Mouse (Mus musculus) CH12.LX (cell line): Measurements from ENCODE around the gene Agl. TPM values are rescaled to one million over a fixed set of nuclear protein-coding genes. Genes with fewer than 3 reads are reported as not detected.

ENCODE experiments used
- DNase-seq: peaks from one replicate; pipeline ENCODE4 v3.0.0-alpha.2; 2013; ENCODE audit errors: extremely low read depth
- H3K27ac ChIP-seq: 2 replicates; pipeline ENCODE4 v1.5.1; 2012; ENCODE audit warnings: low read depth, mild to moderate bottlenecking, control low read depth, moderate library complexity; ENCODE audit not compliant: insufficient read depth
- H3K27me3 ChIP-seq: replicated peaks from 2 replicates; pipeline ENCODE3; 2012; ENCODE audit warnings: inconsistent platforms
- H3K36me3 ChIP-seq, 2 experiments: replicated peaks in 1 of 2; 2 replicates each; pipeline versions ENCODE3 to v1.6.1; 2012; ENCODE audit warnings: inconsistent platforms in 1 of 2, low read length in 1 of 2, mild to moderate bottlenecking in 1 of 2, mixed read lengths in 1 of 2, moderate library complexity in 1 of 2; ENCODE audit not compliant: control insufficient read depth in 1 of 2, insufficient read depth in 1 of 2
- H3K4me1 ChIP-seq, 2 experiments: 2 replicates each; pipeline ENCODE4 v1.6.1; 2012; ENCODE audit warnings: inconsistent platforms in 1 of 2, moderate library complexity in 1 of 2; ENCODE audit not compliant: insufficient read depth in 2 of 2, control insufficient read depth in 1 of 2
- H3K4me2 ChIP-seq: 2 replicates; pipeline ENCODE4 v1.6.1; 2012; ENCODE audit warnings: low read depth, mild to moderate bottlenecking, control low read depth; ENCODE audit not compliant: poor library complexity, insufficient read depth, severe bottlenecking
- H3K4me3 ChIP-seq, 3 experiments: fragments of 150-350 bp in 1 of 3; sonication (generic) in 1 of 3; replicated peaks in 1 of 3; 2 replicates each; pipeline versions ENCODE3 to v1.5.1; 2011 to 2012; ENCODE audit warnings: low read depth in 2 of 3, low read length in 2 of 3, mild to moderate bottlenecking in 2 of 3, moderate library complexity in 2 of 3, control low read depth in 1 of 3, improper control_type of control experiment in 1 of 3, inconsistent platforms in 1 of 3, mixed read lengths in 1 of 3; ENCODE audit not compliant: poor library complexity in 1 of 3
- H3K79me2 ChIP-seq: replicated peaks from 2 replicates; pipeline ENCODE4 v1.6.1; 2012; ENCODE audit warnings: mild to moderate bottlenecking, moderate library complexity; ENCODE audit not compliant: control insufficient read depth, poor library complexity, insufficient read depth, severe bottlenecking; ENCODE audit errors: extremely low read depth
- H3K9ac ChIP-seq: 2 replicates; pipeline ENCODE4 v1.6.1; 2012; ENCODE audit warnings: low read depth, mild to moderate bottlenecking, control low read depth, moderate library complexity; ENCODE audit not compliant: insufficient read depth
- H3K9me3 ChIP-seq: replicated peaks from 2 replicates; pipeline ENCODE3; 2012; ENCODE audit warnings: low read length, inconsistent platforms, mixed read lengths
- BHLHE40 ChIP-seq: IDR thresholded peaks from 2 replicates; pipeline ENCODE4 v1.6.1; 2011; ENCODE audit warnings: mild to moderate bottlenecking, low read depth, low read length, improper control_type of control experiment
- CHD1 ChIP-seq: IDR thresholded peaks from 2 replicates; pipeline ENCODE4 v1.6.1; 2012; ENCODE audit warnings: low read depth, low read length, improper control_type of control experiment, inconsistent platforms
- CHD2 ChIP-seq: IDR thresholded peaks from 2 replicates; pipeline ENCODE4 v1.6.1; 2011; ENCODE audit warnings: low read length, improper control_type of control experiment
- ETS1 ChIP-seq: conservative IDR thresholded peaks from 2 replicates; pipeline ENCODE4 v1.6.1; 2012; ENCODE audit warnings: low read depth, mild to moderate bottlenecking, inconsistent platforms, low read length, improper control_type of control experiment, moderate library complexity
- GABPA ChIP-seq: IDR thresholded peaks from 2 replicates; pipeline ENCODE4 v1.6.1; 2012; ENCODE audit warnings: low read depth, low read length, improper control_type of control experiment, inconsistent platforms; ENCODE audit not compliant: insufficient replicate concordance
- HCFC1 ChIP-seq: IDR thresholded peaks from 2 replicates; pipeline ENCODE4 v1.6.1; 2012; ENCODE audit warnings: low read depth, mild to moderate bottlenecking, inconsistent platforms, low read length, improper control_type of control experiment
- JUN ChIP-seq: IDR thresholded peaks from 2 replicates; pipeline ENCODE4 v1.6.1; 2011; ENCODE audit warnings: low read depth, mild to moderate bottlenecking, low read length, improper control_type of control experiment, moderate library complexity; ENCODE audit not compliant: insufficient read depth
- JUND ChIP-seq: conservative IDR thresholded peaks from 2 replicates; pipeline ENCODE4 v1.6.1; 2011; ENCODE audit warnings: low read depth, low read length, improper control_type of control experiment
- KAT2A ChIP-seq: IDR thresholded peaks from 2 replicates; pipeline ENCODE4 v1.6.1; 2012; ENCODE audit warnings: low read length, improper control_type of control experiment, inconsistent platforms; ENCODE audit not compliant: insufficient replicate concordance
- MAX ChIP-seq: IDR thresholded peaks from 2 replicates; pipeline ENCODE4 v1.6.1; 2011; ENCODE audit warnings: low read length, improper control_type of control experiment
- MAZ ChIP-seq: IDR thresholded peaks from 2 replicates; pipeline ENCODE4 v1.6.1; 2012; ENCODE audit warnings: low read depth, mild to moderate bottlenecking, inconsistent platforms, low read length, improper control_type of control experiment, moderate library complexity
- MYC ChIP-seq: IDR thresholded peaks from 2 replicates; pipeline ENCODE4 v1.6.1; 2011; ENCODE audit warnings: low read depth, mild to moderate bottlenecking, improper control_type of control experiment, low read length
- NRF1 ChIP-seq: IDR thresholded peaks from 2 replicates; pipeline ENCODE4 v1.6.1; 2014; ENCODE audit warnings: low read depth, mild to moderate bottlenecking, inconsistent platforms, low read length, improper control_type of control experiment, moderate library complexity
- SMC3 ChIP-seq: IDR thresholded peaks from 2 replicates; pipeline ENCODE4 v1.6.1; 2011; ENCODE audit warnings: low read depth, low read length, improper control_type of control experiment
- TCF12 ChIP-seq: IDR thresholded peaks from 2 replicates; pipeline ENCODE4 v1.6.1; 2014; ENCODE audit warnings: low read depth, mild to moderate bottlenecking, inconsistent platforms, low read length, improper control_type of control experiment
- USF1 ChIP-seq: IDR thresholded peaks from 2 replicates; pipeline ENCODE4 v1.6.1; 2014; ENCODE audit warnings: low read depth, mild to moderate bottlenecking, inconsistent platforms, low read length, improper control_type of control experiment
- ZC3H11A ChIP-seq: IDR thresholded peaks from 2 replicates; pipeline ENCODE4 v1.6.1; 2012; ENCODE audit warnings: low read depth, mild to moderate bottlenecking, inconsistent platforms, low read length, improper control_type of control experiment
- dilution Hi-C: fragments of 300-500 bp; cut with MboI; formaldehyde crosslinking; loops from 2 replicates; pipeline ENCODE4 v1.14.3; 2020; ENCODE audit warnings: low sequenced_read_pairs; ENCODE audit not compliant: extremely low pct_unique_long_range_greater_than_20kb, extremely low pct_ligation_motif_present
- in situ Hi-C: fragments of 300-500 bp; cut with MboI; formaldehyde crosslinking; loops from 3 replicates; pipeline ENCODE4 v1.14.3; 2019; ENCODE audit warnings: low sequenced_read_pairs, low pct_ligation_motif_present, low pct_unique_long_range_greater_than_20kb, mixed read lengths
- polyA plus RNA-seq: library from polyadenylated mRNA; unstranded; fragments of >175 nt; gene quantifications from 2 replicates; pipeline ENCODE4 v1.2.1, GENCODE M21; 2012; ENCODE audit warnings: low read depth; ENCODE audit not compliant: insufficient read length
- total RNA-seq, 2 experiments: library from RNA; depleted of rRNA; stranded (reverse); fragments of 300-350 nt in 1 of 2; fragments of >200 nt in 1 of 2; gene quantifications; 2 replicates each; pipeline ENCODE4 v1.2.3; 2012 to 2014

The Agl gene
- total and polyA plus RNA-seq, 3 experiments, result 4.7 to 5.7 (median 5.2) TPM

GRCm38 (mm10) chr3:116835770-116836680 lies 28.1 kb upstream of the Agl start (continued):
- TF ChIP-seq JUND (no peak; the same call in 1 of the 2 replicates), MAX (no peak), ZC3H11A (0 out of 2 replicates have a peak, but pooled peaks have one; percentile 24), SMC3 (peak; percentile 80), JUN (no peak), BHLHE40 (no peak), CHD1 (no peak), KAT2A (no peak), NRF1 (no peak), HCFC1 (no peak; the same call in 1 of the 2 replicates), ETS1 (no peak)

- H3K27ac ChIP-seq, result no peak overlapping the region
- TF ChIP-seq TCF12 (no peak), MYC (no peak), GABPA (no peak), CHD2 (no peak)
- TF ChIP-seq, all 38 proteins: peak for 0
- Histone ChIP-seq H3K27me3 (no peaks in the 10 kb centered on the region), H3K79me2 (no peaks in the 10 kb centered on the region), H3K36me3 (no peaks in the 10 kb centered on the region), H3K4me2 (peak overlapping the region; percentile 94; the same call in 1 of the 2 replicates), H3K9ac (peak overlapping the region; percentile 41), H3K4me1 (peaks cover 2 to 6% of the 10 kb centered on the region in 2 experiments; a peak in 2 of 4 replicates), H3K9me3 (no peaks in the 10 kb centered on the region), H3K4me3 (no peak overlapping the region)
- no peak for DNase-seq
- in situ Hi-C loops (loop anchor here (10.0 to 25.0 kb wide), 2 partner anchors 91 to 498 kb away; no protein-coding TSS in a partner anchor), dilution Hi-C loops (no loop called here)
Observed at GRCm38 (mm10) chr3:116835350-116835749, 27.4 kb upstream of the Agl start.

GRCm38 (mm10) chr3:116834241-116834640 lies 26.3 kb upstream of the Agl start:
- dilution Hi-C loops (no loop called here), in situ Hi-C loops (loop anchor here (10.0 to 25.0 kb wide), 2 partner anchors 89 to 497 kb away; no protein-coding TSS in a partner anchor)
- Histone ChIP-seq H3K27me3 (no peaks in the 10 kb centered on the region), H3K9ac (no peak overlapping the region), H3K9me3 (no peaks in the 10 kb centered on the region), H3K27ac (no peak overlapping the region), H3K79me2 (no peaks in the 10 kb centered on the region), H3K4me2 (no peak overlapping the region), H3K36me3 (no peaks in the 10 kb centered on the region), H3K4me3 (no peak overlapping the region), H3K4me1 (peaks cover 2 to 6% of the 10 kb centered on the region in 2 experiments; a peak in 2 of 4 replicates)
- TF ChIP-seq USF1 (no peak), MAX (no peak), MAZ (no peak), MYC (no peak)
- no peak for DNase-seq
